Mouse (Mus musculus) frontal cortex, adult (tissue): ENCODE results near the gene Rad51d.
A peak's percentile ranks its signal among the peaks of the same experiment; 100 is the strongest.
"Not testable (repeated sequence)": the region's sequence is repeated elsewhere in the genome, so short reads cannot be mapped to it uniquely, and the experiment has no call there.

ENCODE experiments used
- ATAC-seq: cut with Nextera tagmentation; 2 replicates; pipeline ENCODE4 v1.9.2; 2017; ENCODE audit warnings: mild to moderate bottlenecking, moderate library complexity, mixed read lengths; ENCODE audit not compliant: low TSS enrichment

Rad51d gene

DNA sequence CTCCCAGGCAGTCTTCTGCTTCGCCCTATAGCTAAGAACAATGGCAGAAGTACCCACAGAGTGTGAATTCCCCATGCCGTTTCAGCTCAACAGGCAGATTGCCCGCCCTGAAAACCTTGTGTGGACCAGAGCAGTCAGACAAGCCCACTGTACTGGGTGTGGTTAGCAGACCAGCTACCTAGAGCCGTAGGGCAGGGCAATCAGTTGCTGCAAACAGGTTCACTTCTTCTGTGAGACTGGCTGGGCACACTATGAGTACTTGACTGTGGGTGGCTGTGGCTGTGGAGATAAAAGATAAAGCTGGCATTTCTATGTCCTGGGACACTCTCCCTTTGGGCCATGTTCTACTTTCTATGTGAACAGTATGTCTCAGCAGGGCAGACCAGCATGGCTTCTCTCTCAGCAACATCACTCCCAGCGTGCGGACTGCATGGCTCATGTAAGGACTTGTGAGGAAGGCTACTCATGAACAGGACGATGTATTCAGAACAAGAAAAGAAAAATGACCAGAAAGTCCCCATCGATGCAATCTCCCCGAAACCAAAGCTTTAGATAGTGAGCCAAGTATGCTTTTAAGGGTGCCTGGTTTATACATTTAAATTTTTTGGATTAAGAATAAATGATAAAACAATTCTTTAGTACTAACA, 35.0 kb downstream of the Rad51d start:
- no peak for ATAC-seq

DNA sequence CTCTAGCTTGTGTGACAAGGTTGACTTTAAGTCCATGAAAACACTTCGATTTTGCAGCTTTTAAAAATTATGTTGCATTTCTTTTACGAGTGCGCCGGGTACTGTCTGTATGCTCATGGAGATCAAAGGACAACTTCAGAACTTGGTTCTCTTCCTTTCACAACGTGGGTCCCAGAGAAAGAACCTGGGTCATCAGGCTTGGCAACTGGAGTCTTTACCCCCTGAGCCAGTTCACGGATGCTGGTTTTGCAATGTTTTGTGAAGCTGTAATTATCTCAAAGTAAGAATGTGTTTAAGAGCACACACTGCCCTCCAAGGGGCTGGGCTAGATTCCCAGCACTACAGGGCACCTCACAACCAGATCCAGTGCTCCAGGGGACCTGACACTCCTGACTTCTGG, 36.3 kb downstream of the Rad51d start:
- ATAC-seq = no peak

DNA sequence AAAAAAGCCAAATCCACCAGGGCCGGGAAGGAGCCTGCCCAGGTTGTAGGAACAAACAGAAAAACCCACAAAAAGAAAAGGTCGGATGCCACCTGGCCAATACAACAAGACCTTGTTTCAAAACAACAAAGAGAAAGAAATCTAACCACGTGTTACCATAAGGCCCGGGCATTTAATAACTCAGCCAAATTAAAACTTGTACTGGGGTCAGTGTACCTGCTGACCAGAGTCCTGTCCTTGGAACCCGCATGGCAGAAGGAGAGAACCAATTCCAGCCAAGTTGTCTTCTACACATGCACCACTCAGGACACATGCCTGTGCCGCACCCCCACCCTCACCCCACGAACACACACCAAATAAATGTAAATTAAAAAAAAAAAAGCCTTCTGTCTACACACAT, 37.5 kb downstream of the Rad51d start:
- no peak for ATAC-seq

DNA sequence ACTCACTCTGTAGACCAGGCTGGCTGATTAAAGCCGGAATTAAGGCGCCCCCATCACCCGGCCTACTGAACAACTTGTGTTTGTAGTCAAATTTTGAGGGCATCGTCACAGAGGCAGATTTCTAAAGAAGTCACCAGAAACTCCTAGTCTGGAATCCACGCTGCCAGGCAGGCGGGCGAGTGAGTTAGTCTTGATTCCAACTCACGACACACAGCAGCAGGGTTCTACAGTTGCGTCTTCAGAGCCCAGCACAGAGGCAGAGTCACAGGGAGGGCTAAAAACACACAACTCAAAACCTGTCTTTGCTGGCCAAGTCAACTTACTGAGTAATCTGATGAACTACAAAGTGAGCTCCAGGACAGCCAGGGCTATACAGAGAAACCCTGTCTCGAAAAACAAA, 37.9 kb downstream of the Rad51d start:
- no peak for ATAC-seq

DNA sequence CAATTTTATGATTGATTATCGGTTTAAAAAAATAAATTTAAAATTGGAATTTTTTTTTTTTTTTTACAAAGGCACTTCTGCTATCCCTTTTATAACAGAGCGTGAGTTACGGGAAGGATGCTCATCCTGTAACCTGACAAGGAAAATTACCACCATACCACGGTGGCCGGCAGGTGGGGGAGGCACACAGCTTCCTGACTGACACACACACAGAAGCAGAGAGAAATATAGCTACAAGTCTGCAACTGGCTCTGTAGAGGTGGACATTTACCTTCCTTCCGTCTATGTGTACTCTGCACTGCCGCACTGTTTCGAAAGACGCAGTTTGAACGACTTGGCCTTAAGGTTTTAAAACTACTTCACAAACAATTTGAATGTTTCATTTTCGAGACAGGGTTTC, 38.3 kb downstream of the Rad51d start:
- ATAC-seq = no peak

GRCm38 (mm10) chr11:82850259-82850658, 40.2 kb downstream of the Rad51d start:
- no peak for ATAC-seq

- ATAC-seq = 0 out of 2 replicates have a peak, but pooled peaks have one; percentile 27
Observed at GRCm38 (mm10) chr11:82847571-82848000, 42.8 kb downstream of the Rad51d start.

DNA sequence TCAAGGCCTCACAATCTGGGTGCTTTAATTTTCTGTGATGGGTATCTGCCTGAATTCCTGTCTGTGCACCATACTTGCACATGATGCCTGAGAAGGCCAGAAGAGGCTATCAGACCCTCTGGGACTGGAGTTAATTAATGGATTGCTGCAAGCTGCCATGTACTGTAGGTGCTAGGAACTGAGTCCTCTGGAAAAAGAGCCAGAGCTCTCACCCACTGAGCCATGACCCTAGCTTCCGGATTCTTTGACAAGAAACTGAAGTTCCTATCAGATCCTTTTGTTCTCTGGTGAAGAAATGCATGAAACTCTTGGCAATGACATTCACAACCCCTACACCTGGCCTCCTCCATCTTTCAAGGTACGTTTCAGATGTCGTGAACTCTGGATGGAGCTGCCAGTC, 43.5 kb downstream of the Rad51d start:
- no peak for ATAC-seq

DNA sequence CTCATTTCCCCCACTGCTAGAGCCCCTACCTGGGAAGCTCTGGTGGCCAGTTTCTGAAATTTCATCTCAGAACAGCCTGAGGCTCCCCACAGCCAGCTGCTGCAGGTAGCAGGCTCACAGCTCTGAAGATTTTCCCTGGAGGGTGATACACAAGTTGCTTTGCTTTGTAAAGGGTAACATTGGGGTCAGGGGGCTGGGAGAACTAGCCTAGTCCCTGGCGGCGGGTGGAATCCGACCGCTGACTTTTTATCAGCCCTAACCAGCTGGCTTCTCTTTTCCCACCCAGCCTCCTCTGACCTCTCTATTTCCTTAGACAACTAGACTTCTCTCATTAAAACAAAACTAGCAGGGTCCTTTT, 44.4 kb downstream of the Rad51d start:
- ATAC-seq = peak; percentile 26; the same call in 1 of the 2 replicates

- ATAC-seq = peak; percentile 84
Observed at GRCm38 (mm10) chr11:82845415-82846078, 44.9 kb downstream of the Rad51d start.

DNA sequence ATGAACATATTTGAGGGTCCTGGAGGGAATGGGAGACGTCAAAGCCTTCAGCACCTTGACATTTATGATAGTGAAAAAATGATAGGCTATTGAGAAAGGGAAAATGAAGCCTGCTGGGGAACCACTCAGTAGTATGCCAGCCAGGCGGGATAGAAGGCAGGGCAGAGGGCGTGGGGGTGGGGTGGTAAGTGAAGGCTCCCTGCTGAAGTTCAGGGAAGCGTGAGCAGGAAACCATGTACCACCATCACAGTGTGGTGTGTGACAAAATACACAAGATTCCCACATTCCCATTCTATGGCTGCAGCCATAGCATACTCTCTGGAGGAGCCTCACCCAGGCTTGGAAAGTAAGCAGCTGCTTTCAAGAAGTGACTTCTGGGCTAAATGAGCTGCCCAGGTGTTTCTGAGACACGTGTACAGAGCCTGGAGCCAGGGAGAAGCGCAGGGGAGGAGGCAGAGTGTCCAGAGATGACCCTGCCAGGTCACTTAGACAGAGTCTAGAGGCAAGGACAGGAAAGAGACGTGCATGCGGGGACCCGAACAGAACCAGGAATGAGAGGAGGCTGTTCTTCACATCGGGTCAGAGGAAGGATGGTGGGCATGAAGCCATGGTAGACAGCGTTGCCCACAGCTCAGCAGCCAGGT, 45.5 kb downstream of the Rad51d start:
- no peak for ATAC-seq

- peak; percentile 48; the same call in 1 of the 2 replicates for ATAC-seq
Observed at GRCm38 (mm10) chr11:82838511-82838910, 51.9 kb downstream of the Rad51d start.

- no peak for ATAC-seq
Observed at GRCm38 (mm10) chr11:82837848-82838247, 52.6 kb downstream of the Rad51d start.

GRCm38 (mm10) chr11:82837192-82837591, 53.2 kb downstream of the Rad51d start:
- ATAC-seq = no peak

GRCm38 (mm10) chr11:82835616-82836432, 54.6 kb downstream of the Rad51d start:
- ATAC-seq = peak; percentile 39; the same call in 1 of the 2 replicates

GRCm38 (mm10) chr11:82834359-82834758, 56.1 kb downstream of the Rad51d start:
- not testable (repeated sequence) for ATAC-seq

DNA sequence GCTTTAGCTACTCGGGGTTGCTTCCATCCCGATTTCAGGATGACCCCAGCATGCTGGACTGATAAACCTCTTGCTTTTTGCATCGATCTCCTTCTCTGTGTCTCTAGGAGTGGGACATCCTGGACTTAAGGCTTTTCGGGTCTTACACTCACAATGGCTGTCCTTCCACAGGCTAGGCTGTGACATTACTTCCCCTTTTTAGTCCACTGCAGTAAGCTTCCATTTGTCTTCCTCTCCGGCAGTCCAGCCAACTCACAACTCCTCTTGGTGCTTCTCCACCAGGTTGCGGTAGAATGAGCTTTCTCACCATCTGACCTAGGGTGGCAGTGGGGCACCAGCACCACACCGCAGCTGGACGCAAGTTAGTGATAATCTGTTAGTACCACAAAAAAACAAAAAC, 56.5 kb downstream of the Rad51d start:
- ATAC-seq = no peak

GRCm38 (mm10) chr11:82832402-82832801, 58.0 kb downstream of the Rad51d start:
- not testable (repeated sequence) for ATAC-seq

DNA sequence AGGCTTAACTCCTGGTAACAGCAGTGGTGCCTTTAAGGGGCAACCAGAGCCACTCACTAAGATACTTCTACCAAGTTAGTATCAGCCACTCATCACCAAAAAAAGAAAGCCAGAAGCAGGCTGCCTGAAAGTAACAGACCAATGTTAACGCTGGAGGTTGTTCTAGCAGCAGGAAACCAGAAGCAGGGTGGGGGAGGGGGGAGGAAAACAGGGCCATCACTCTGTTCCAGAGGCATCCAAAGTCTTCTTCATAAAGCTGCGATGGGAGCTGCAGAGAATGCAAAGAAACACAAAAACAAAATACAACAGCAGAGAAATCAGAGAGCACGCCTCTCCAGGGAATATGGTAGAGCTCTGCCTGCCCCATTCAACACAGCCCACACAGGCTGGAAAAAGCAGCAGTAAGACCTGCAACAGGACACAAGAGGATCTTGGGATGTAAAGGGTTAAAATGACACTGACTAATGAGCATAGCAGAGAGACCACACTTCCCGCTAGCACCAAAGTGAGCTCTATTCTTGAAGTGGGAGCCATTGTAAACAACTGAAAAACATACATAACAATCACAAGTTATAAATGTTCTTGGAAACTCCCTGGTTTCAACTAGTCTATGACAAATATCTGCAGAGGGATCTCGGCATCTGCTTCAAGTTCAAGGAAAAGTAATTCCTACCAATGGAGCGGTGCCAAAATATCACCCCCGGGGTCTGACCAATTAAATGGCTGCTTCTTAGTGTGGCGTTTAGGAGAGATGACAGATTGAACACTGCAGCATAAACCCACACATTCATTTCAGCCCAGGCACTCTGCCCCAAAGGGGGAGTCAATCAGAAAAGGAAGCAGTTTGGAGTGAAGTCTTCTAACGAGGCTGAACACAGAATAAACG, 59.2 kb downstream of the Rad51d start:
- ATAC-seq = peak; percentile 44

GRCm38 (mm10) chr11:82826818-82827217, 63.6 kb downstream of the Rad51d start:
- no peak for ATAC-seq
